Mouse (Mus musculus): ENCODE measurements around the gene Fam136a. TPM values are rescaled to one million over a fixed set of nuclear protein-coding genes. Genes with fewer than 3 reads are reported as not detected.

Gene Fam136a
- polyA plus RNA-seq, 1 experiment from 2014 or later: 145 TPM

DNA sequence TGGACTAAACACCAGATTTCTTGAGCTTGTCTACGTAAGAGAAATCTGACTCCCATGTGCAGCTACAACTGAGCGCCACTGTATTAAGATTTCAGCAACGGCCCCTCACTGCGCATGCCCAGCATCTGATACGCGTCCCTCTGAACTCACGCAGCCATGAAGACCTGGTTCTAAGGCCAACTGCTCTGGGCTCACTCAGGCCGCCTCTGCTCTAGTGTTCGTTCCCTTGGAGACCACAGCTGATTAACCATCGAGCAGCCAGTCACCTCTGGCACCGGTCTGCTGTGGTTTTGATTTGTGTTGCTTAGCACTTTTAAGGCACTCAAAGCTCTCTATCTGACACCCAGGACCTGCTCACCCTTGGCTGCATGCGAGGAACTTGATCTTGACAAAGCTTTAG, 21.9 kb downstream of the Fam136a start:
- no peak overlapping the region for H3K4me3 ChIP-seq (replicated peaks)
- peak overlapping the region; percentile 79 for H3K27ac ChIP-seq
- WGBS: 42% methylated on average over 12 of the region's 12 CpGs
- ATAC-seq (replicated peaks; ENCODE audit: low FRiP score): peak; percentile 71
- no peaks in the 10 kb centered on the region for H3K9me3 ChIP-seq (replicated peaks)
- peaks cover 66% of the 10 kb centered on the region for H3K36me3 ChIP-seq
- no peaks in the 10 kb centered on the region for H3K27me3 ChIP-seq
- H3K4me1 ChIP-seq: peaks cover 20% of the 10 kb centered on the region; the same call in 1 of the 2 replicates
- H3K9ac ChIP-seq: no peak overlapping the region
- H3K4me2 ChIP-seq: 0 out of 2 replicates have a peak overlapping the region, but pooled peaks have one; percentile 32

- H3K4me1 ChIP-seq: peaks cover 18% of the 10 kb centered on the region; the same call in 1 of the 2 replicates
- ATAC-seq (replicated peaks; ENCODE audit: low FRiP score): no peak
- 76% methylated on average over 18 of the region's 18 CpGs for WGBS
- H3K36me3 ChIP-seq: peaks cover 74% of the 10 kb centered on the region
- peak overlapping the region; percentile 79 for H3K27ac ChIP-seq
- no peaks in the 10 kb centered on the region for H3K27me3 ChIP-seq
- no peak overlapping the region for H3K4me2 ChIP-seq
- no peaks in the 10 kb centered on the region for H3K9me3 ChIP-seq (replicated peaks)
- no peak overlapping the region for H3K9ac ChIP-seq
- H3K4me3 ChIP-seq (replicated peaks): no peak overlapping the region
Observed at GRCm38 (mm10) chr6:86388461-86388860, 23.0 kb downstream of the Fam136a start.

DNA sequence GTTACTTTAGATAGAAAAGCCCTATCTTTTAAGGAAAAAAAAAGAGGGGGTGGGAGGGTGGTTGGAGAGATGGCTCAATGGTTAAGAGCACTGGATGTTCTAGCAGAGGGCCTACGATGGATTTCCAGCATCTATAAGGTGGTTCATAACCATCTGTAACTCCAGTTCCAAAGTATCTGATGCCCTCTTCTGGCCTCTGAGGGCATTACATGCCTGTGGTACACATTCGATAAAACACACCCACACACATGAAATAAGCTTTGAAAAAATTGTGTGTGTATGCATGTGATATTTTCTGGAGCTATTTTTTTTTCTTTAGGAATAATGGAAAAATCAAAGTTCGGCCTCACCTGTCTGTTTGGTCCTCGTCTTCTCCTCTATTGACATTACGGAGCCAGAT, 25.9 kb downstream of the Fam136a start:
- Histone ChIP-seq H3K9me3 (replicated peaks) (no peaks in the 10 kb centered on the region), H3K4me3 (replicated peaks) (no peak overlapping the region), H3K27me3 (no peaks in the 10 kb centered on the region), H3K27ac (no peak overlapping the region), H3K4me1 (peaks cover 34% of the 10 kb centered on the region), H3K4me2 (no peak overlapping the region), H3K36me3 (peaks cover 71% of the 10 kb centered on the region), H3K9ac (no peak overlapping the region)
- WGBS: 95% methylated on average over 5 of the region's 5 CpGs
- no peak for ATAC-seq (replicated peaks; ENCODE audit: low FRiP score)

- ATAC-seq (replicated peaks; ENCODE audit: low FRiP score): no peak
- 100% methylated on average over 1 of the region's 1 CpGs for WGBS
- Histone ChIP-seq H3K4me2 (no peak overlapping the region), H3K4me1 (peaks cover 28% of the 10 kb centered on the region), H3K27me3 (no peaks in the 10 kb centered on the region), H3K27ac (no peak overlapping the region), H3K4me3 (replicated peaks) (no peak overlapping the region), H3K9me3 (replicated peaks) (no peaks in the 10 kb centered on the region), H3K9ac (no peak overlapping the region), H3K36me3 (peaks cover 57% of the 10 kb centered on the region)
Observed at GRCm38 (mm10) chr6:86393187-86393586, 27.7 kb downstream of the Fam136a start.

DNA sequence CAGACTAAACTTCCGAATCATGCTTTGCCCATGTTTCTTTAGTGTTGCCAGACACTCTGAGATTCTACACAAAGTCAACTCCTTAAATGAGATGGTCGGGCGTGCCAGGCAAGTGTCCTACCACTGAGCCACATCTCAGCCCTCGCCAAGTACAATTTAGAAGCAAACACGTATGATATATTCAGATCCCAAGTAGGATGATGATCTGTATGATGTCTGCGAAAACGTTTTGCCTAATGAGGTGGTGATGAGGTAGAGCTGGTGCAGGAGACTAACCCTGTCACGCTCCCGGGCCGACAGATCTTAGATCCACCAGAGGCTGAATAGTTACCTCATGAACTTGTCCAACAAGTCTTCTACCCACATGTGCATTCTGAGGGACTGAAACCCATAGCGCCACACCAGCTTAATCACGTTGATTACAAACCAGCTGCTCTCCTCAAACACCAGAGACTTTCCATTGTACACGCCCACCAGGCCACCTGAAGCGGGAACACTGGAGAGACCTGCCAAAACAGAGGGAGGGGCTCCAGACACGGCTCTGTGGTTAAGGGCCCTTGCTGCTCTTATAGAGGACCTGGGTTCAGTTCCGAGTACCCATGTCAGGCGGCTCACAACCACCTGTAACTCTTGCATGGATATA, 28.8 kb downstream of the Fam136a start:
- Histone ChIP-seq H3K4me3 (replicated peaks) (no peak overlapping the region), H3K4me1 (peaks cover 23% of the 10 kb centered on the region), H3K27ac (no peak overlapping the region), H3K27me3 (no peaks in the 10 kb centered on the region), H3K36me3 (peaks cover 47% of the 10 kb centered on the region), H3K4me2 (no peak overlapping the region), H3K9ac (no peak overlapping the region), H3K9me3 (replicated peaks) (no peaks in the 10 kb centered on the region)
- no peak for ATAC-seq (replicated peaks; ENCODE audit: low FRiP score)
- WGBS: 88% methylated on average over 17 of the region's 17 CpGs

- Histone ChIP-seq H3K27ac (no peak overlapping the region), H3K4me1 (peaks cover 23% of the 10 kb centered on the region), H3K4me2 (peak overlapping the region; percentile 84), H3K4me3 (replicated peaks) (no peak overlapping the region), H3K9ac (no peak overlapping the region), H3K27me3 (no peaks in the 10 kb centered on the region), H3K36me3 (peaks cover 39% of the 10 kb centered on the region), H3K9me3 (replicated peaks) (no peaks in the 10 kb centered on the region)
- no peak for ATAC-seq (replicated peaks; ENCODE audit: low FRiP score)
- WGBS: 89% methylated on average over 9 of the region's 9 CpGs
Observed at GRCm38 (mm10) chr6:86395021-86395420, 29.6 kb downstream of the Fam136a start.

- Histone ChIP-seq H3K4me2 (peak overlapping the region; percentile 84), H3K27ac (no peak overlapping the region)
Observed at GRCm38 (mm10) chr6:86395969-86396368, 30.5 kb downstream of the Fam136a start.

GRCm38 (mm10) chr6:86396581-86397256, 31.3 kb downstream of the Fam136a start, which contains the start of gene Pcyox1:
Gene Pcyox1 (minus strand): TSS chr6:86397154.
- peak; percentile 96 for ATAC-seq (replicated peaks; ENCODE audit: low FRiP score)
- Histone ChIP-seq H3K4me3 (replicated peaks) (peak within 1 kb of the TSS; percentile 88), H3K4me1 (peaks cover 27% of the 10 kb centered on the region), H3K27ac (peak within 1 kb of the TSS; percentile 95), H3K27me3 (no peaks in the 10 kb centered on the region), H3K9ac (peak within 1 kb of the TSS; percentile 95), H3K36me3 (peaks cover 22% of the 10 kb centered on the region), H3K4me2 (peak within 1 kb of the TSS; percentile 84), H3K9me3 (replicated peaks) (no peaks in the 10 kb centered on the region)
- WGBS: 0% methylated on average over 51 of the region's 51 CpGs

More at GRCm38 (mm10) chr6:86395969-86396368, 30.5 kb downstream of the Fam136a start:
- peaks cover 27% of the 10 kb centered on the region for H3K4me1 ChIP-seq
- H3K9me3 ChIP-seq (replicated peaks): no peaks in the 10 kb centered on the region
- 25% methylated on average over 10 of the region's 10 CpGs for WGBS
- H3K4me3 ChIP-seq (replicated peaks): peak overlapping the region; percentile 88
- H3K9ac ChIP-seq: peak overlapping the region; percentile 95
- H3K27me3 ChIP-seq: no peaks in the 10 kb centered on the region
- peaks cover 30% of the 10 kb centered on the region for H3K36me3 ChIP-seq
- no peak for ATAC-seq (replicated peaks; ENCODE audit: low FRiP score)

DNA sequence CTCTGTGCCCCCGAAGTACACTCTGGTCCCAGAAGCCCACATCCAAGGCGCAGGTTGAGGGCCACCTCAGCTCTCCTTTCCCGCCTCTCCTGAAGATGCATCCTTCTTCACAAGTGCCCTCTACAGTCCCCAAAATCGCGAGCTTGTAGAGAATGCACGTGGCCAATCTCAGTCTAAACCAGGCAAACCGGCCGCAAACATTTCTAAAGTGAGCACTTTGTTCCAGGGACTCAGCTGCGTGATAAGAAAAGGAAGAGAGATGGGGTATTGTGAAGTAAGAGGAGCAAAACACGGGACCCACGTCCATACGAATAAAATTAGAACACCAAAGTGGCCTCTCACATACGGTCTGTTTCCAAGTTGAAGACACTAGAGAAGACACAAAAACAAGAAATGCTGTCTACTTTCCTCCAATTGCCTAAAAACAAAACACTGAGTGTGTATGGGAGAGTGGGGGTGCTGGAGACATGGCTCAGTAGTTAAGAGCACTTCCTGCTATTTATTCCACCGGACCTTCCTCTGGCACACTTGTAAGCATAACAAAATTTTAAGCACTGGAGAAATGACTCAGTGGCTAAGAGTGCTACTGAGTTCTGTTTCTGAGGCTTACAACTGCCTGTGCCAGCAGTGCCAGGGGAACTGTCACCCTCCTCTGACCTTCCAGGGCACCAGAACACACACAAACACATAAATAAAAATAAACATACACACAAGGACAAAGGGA, 32.0 kb downstream of the Fam136a start:
- Histone ChIP-seq H3K9ac (peak overlapping the region; percentile 95), H3K4me3 (replicated peaks) (peak overlapping the region; percentile 88), H3K27me3 (no peaks in the 10 kb centered on the region), H3K27ac (peak overlapping the region; percentile 95), H3K9me3 (replicated peaks) (no peaks in the 10 kb centered on the region), H3K36me3 (peaks cover 15% of the 10 kb centered on the region), H3K4me1 (peaks cover 27% of the 10 kb centered on the region), H3K4me2 (peak overlapping the region; percentile 84)
- 6% methylated on average over 14 of the region's 14 CpGs for WGBS
- ATAC-seq (replicated peaks; ENCODE audit: low FRiP score): no peak

GRCm38 (mm10) chr6:86398986-86399385, 33.5 kb downstream of the Fam136a start:
- H3K4me1 ChIP-seq: peaks cover 33% of the 10 kb centered on the region
- H3K27me3 ChIP-seq: no peaks in the 10 kb centered on the region
- ATAC-seq (replicated peaks; ENCODE audit: low FRiP score): no peak
- 83% methylated on average over 2 of the region's 2 CpGs for WGBS
- no peak overlapping the region for H3K9ac ChIP-seq
- H3K27ac ChIP-seq: no peak overlapping the region
- H3K4me3 ChIP-seq (replicated peaks): no peak overlapping the region
- no peak overlapping the region for H3K4me2 ChIP-seq
- H3K9me3 ChIP-seq (replicated peaks): no peaks in the 10 kb centered on the region
- peaks cover 4% of the 10 kb centered on the region; the same call in 1 of the 2 replicates for H3K36me3 ChIP-seq

DNA sequence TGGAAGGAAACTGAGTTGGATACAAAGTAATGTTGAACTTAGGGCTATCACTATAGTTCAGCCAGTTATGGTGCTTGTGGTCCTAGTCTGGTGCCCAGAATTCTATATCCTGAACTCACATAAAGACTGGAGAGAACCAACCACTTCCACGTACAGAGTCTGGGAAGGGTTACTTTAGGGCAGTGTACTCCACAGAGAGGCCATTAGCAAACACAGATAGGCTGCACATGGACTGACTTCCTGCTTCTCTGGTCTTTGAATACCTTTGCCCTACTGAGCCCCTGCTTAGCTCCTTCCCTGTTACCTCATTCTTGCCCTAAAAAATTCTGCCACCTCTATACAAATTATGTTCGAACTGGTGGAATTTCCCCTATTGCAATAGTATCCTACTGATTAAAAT, 34.5 kb downstream of the Fam136a start:
- no peaks in the 10 kb centered on the region for H3K27me3 ChIP-seq
- no peaks in the 10 kb centered on the region for H3K9me3 ChIP-seq (replicated peaks)
- no peak overlapping the region for H3K4me2 ChIP-seq
- 81% methylated on average over 2 of the region's 2 CpGs for WGBS
- H3K4me3 ChIP-seq (replicated peaks): no peak overlapping the region
- no peak overlapping the region for H3K27ac ChIP-seq
- H3K4me1 ChIP-seq: peaks cover 29% of the 10 kb centered on the region
- no peak overlapping the region for H3K9ac ChIP-seq
- no peak for ATAC-seq (replicated peaks; ENCODE audit: low FRiP score)
- no peaks in the 10 kb centered on the region for H3K36me3 ChIP-seq

DNA sequence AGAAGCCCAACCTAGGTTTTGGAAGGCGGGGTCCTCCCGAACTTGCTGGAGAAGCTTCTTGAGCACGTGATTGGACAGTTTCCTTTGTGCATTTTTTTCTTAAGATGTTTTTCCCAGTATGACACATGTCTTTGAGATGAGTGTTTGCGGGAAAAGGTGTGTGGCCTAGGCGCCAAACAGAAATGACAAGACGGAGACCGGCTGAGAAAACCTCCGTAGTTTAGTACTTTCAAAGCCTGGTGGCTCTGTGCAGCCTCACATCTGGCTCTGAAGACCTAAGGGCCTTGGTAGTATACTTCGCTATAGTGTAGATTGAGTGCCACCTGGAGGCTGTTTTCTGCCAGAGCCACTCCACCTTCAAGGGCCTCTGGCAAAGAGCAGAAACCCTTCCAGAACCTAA, 35.5 kb downstream of the Fam136a start:
- Histone ChIP-seq H3K4me1 (peaks cover 22% of the 10 kb centered on the region), H3K4me3 (replicated peaks) (peak overlapping the region; percentile 36), H3K36me3 (no peaks in the 10 kb centered on the region), H3K9me3 (replicated peaks) (no peaks in the 10 kb centered on the region), H3K4me2 (peak overlapping the region; percentile 60), H3K27ac (peak overlapping the region; percentile 45; the same call in 1 of the 2 replicates), H3K9ac (0 out of 2 replicates have a peak overlapping the region, but pooled peaks have one; percentile 16), H3K27me3 (no peaks in the 10 kb centered on the region)
- 0 out of 2 replicates have a peak, but pooled peaks have one; percentile 26 for ATAC-seq (replicated peaks; ENCODE audit: low FRiP score)
- WGBS: 3% methylated on average over 9 of the region's 9 CpGs

Data from kidney, embryonic 15.5 days (tissue).